Mouse (Mus musculus): Measurements from ENCODE around the gene Tas2r119.

The Tas2r119 gene

GRCm38 (mm10) chr15:32225394-32225793, 48.3 kb downstream of the Tas2r119 start:
- no peak for DNase-seq (ENCODE audit: low spot score)

GRCm38 (mm10) chr15:32226381-32226780, 49.3 kb downstream of the Tas2r119 start:
- DNase-seq (ENCODE audit: low spot score), result no peak

- DNase-seq (ENCODE audit: low spot score), result no peak
Measured at GRCm38 (mm10) chr15:32226888-32227395, 49.9 kb downstream of the Tas2r119 start.
